Mouse (Mus musculus) limb, embryonic 10.5 days (tissue): ENCODE data around the gene Syp. TPM values are rescaled to one million over a fixed set of nuclear protein-coding genes. Genes with fewer than 3 reads are reported as not detected.

Experiments
- DNase-seq: peaks from one replicate; pipeline ENCODE4 v3.0.0-alpha.2; 2017; ENCODE audit warnings: low spot score
- H3K27ac ChIP-seq: fragments of 300-500 bp; sonication (generic); 2 replicates; pipeline ENCODE4 v1.5.1; 2016; ENCODE audit warnings: mild to moderate bottlenecking
- H3K27me3 ChIP-seq: fragments of 300-500 bp; sonication (generic); 2 replicates; pipeline ENCODE4 v1.6.1; 2016; ENCODE audit warnings: low read depth, mild to moderate bottlenecking; ENCODE audit not compliant: poor library complexity, severe bottlenecking
- H3K36me3 ChIP-seq: fragments of 300-500 bp; sonication (generic); 2 replicates; pipeline ENCODE4 v1.6.1; 2016; ENCODE audit warnings: mild to moderate bottlenecking, moderate library complexity
- H3K4me1 ChIP-seq: fragments of 300-500 bp; sonication (generic); 2 replicates; pipeline ENCODE4 v1.6.1; 2016
- H3K4me3 ChIP-seq: fragments of 300-500 bp; sonication (generic); 2 replicates; pipeline ENCODE4 v1.5.1; 2016; ENCODE audit warnings: mild to moderate bottlenecking, moderate library complexity
- H3K9me3 ChIP-seq: fragments of 300-500 bp; sonication (generic); replicated peaks from 2 replicates; pipeline ENCODE4 v1.6.1; 2016; ENCODE audit warnings: mild to moderate bottlenecking
- WGBS: fragments of 180-500 bp; shearing (Covaris S2); methylation state at CpG from one replicate; pipeline ENCODE4 v1.1.7; 2016; 5-methylcytosine and 5-hydroxymethylcytosine counted together
- polyA plus RNA-seq: library from polyadenylated mRNA; unstranded; fragments of >200 nt; fragmentation: Nextera tagmentation; extraction: Ambion mirVana; gene quantifications from 2 replicates; pipeline ENCODE4 v1.2.1, GENCODE M21; 2016

Syp gene
- polyA plus RNA-seq, 1 experiment from 2014 or later: 1.9 TPM

- H3K4me3 ChIP-seq: peak overlapping the region; percentile 49
- peak overlapping the region; percentile 80 for H3K27ac ChIP-seq
- peaks cover 12% of the 10 kb centered on the region for H3K4me1 ChIP-seq
- 11% methylated on average over 16 of the region's 19 CpGs for WGBS
- peak; percentile 67 for DNase-seq
- H3K27me3 ChIP-seq: no peaks in the 10 kb centered on the region
- H3K36me3 ChIP-seq: peaks cover 25% of the 10 kb centered on the region
- no peaks in the 10 kb centered on the region for H3K9me3 ChIP-seq
Observed at GRCm38 (mm10) chrX:7670390-7670881, 32.2 kb downstream of the Syp start.

- Histone ChIP-seq H3K4me1 (peaks cover 12% of the 10 kb centered on the region), H3K4me3 (peak within 1 kb of the TSS; percentile 49), H3K27ac (peak within 1 kb of the TSS; percentile 80), H3K9me3 (no peaks in the 10 kb centered on the region), H3K36me3 (peaks cover 25% of the 10 kb centered on the region), H3K27me3 (no peaks in the 10 kb centered on the region)
- WGBS: 20% methylated on average over 35 of the region's 36 CpGs
- DNase-seq: peak; percentile 50
Observed at GRCm38 (mm10) chrX:7670921-7671623, 32.8 kb downstream of the Syp start, which contains the start of gene Plp2. TSS of gene Plp2 (minus strand) at chrX:7671390.

- H3K4me3 ChIP-seq: no peak overlapping the region
- no peaks in the 10 kb centered on the region for H3K27me3 ChIP-seq
- no peak overlapping the region for H3K27ac ChIP-seq
- H3K9me3 ChIP-seq: no peaks in the 10 kb centered on the region
- peaks cover 9% of the 10 kb centered on the region for H3K36me3 ChIP-seq
- DNase-seq: no peak
- peaks cover 12% of the 10 kb centered on the region for H3K4me1 ChIP-seq
- 21% methylated on average over 6 of the region's 6 CpGs for WGBS
Observed at GRCm38 (mm10) chrX:7672739-7673138, 34.5 kb downstream of the Syp start.

- whole genome bisulfite sequencing: 26% methylated on average over 12 of the region's 12 CpGs
- Histone ChIP-seq H3K4me1 (peaks cover 12% of the 10 kb centered on the region), H3K27ac (peak overlapping the region; percentile 73; the same call in 1 of the 2 replicates), H3K9me3 (no peaks in the 10 kb centered on the region), H3K36me3 (peaks cover 8% of the 10 kb centered on the region), H3K4me3 (peak overlapping the region; percentile 40), H3K27me3 (no peaks in the 10 kb centered on the region)
- peak; percentile 33 for DNase-seq
Observed at GRCm38 (mm10) chrX:7673578-7674281, 35.5 kb downstream of the Syp start.

- H3K4me3 ChIP-seq: peak overlapping the region; percentile 40
- 27% methylated on average over 28 of the region's 28 CpGs for WGBS
- no peaks in the 10 kb centered on the region for H3K9me3 ChIP-seq
- peaks cover under 1% of the 10 kb centered on the region; the same call in 1 of the 2 replicates for H3K36me3 ChIP-seq
- no peaks in the 10 kb centered on the region for H3K27me3 ChIP-seq
- peak; percentile 43 for DNase-seq
- H3K4me1 ChIP-seq: peaks cover 12% of the 10 kb centered on the region
- peak overlapping the region; percentile 73 for H3K27ac ChIP-seq
Observed at GRCm38 (mm10) chrX:7674284-7675000, 36.2 kb downstream of the Syp start.

- 30% methylated on average over 10 of the region's 10 CpGs for WGBS
- Histone ChIP-seq H3K4me1 (peaks cover 12% of the 10 kb centered on the region), H3K27me3 (no peaks in the 10 kb centered on the region), H3K4me3 (peak overlapping the region; percentile 40), H3K36me3 (no peaks in the 10 kb centered on the region), H3K27ac (peak overlapping the region; percentile 73), H3K9me3 (no peaks in the 10 kb centered on the region)
- DNase-seq: no peak
Observed at GRCm38 (mm10) chrX:7675001-7675380, 36.7 kb downstream of the Syp start.

GRCm38 (mm10) chrX:7678986-7679385, 40.7 kb downstream of the Syp start:
- no peak overlapping the region for H3K27ac ChIP-seq
- H3K4me3 ChIP-seq: no peak overlapping the region
- DNase-seq: no peak
- H3K4me1 ChIP-seq: peaks cover 6% of the 10 kb centered on the region
- no peaks in the 10 kb centered on the region for H3K36me3 ChIP-seq
- 42% methylated on average over 3 of the region's 3 CpGs for WGBS
- peaks cover 4% of the 10 kb centered on the region; the same call in 1 of the 2 replicates for H3K27me3 ChIP-seq
- H3K9me3 ChIP-seq: no peaks in the 10 kb centered on the region

- Histone ChIP-seq H3K27ac (peak overlapping the region; percentile 36; the same call in 1 of the 2 replicates), H3K36me3 (no peaks in the 10 kb centered on the region)
- WGBS: 14% methylated on average over 27 of the region's 27 CpGs
Observed at GRCm38 (mm10) chrX:7679405-7680056, 41.3 kb downstream of the Syp start.

GRCm38 (mm10) chrX:7680057-7680412, 41.8 kb downstream of the Syp start:
- peaks cover 4% of the 10 kb centered on the region; the same call in 1 of the 2 replicates for H3K27me3 ChIP-seq
- H3K9me3 ChIP-seq: no peaks in the 10 kb centered on the region
- H3K4me1 ChIP-seq: no peaks in the 10 kb centered on the region
- peak overlapping the region; percentile 45 for H3K4me3 ChIP-seq
- H3K27ac ChIP-seq: peak overlapping the region; percentile 36; the same call in 1 of the 2 replicates
- no peak for DNase-seq
- no peaks in the 10 kb centered on the region for H3K36me3 ChIP-seq
- WGBS: 12% methylated on average over 12 of the region's 12 CpGs

More at GRCm38 (mm10) chrX:7679405-7680056, 41.3 kb downstream of the Syp start:
- Histone ChIP-seq H3K27me3 (peaks cover 4% of the 10 kb centered on the region; the same call in 1 of the 2 replicates), H3K4me3 (peak overlapping the region; percentile 45), H3K4me1 (0 out of 2 replicates have a peak, but pooled peaks cover under 1% of the 10 kb centered on the region), H3K9me3 (no peaks in the 10 kb centered on the region)
- peak; percentile 90 for DNase-seq

- WGBS: 67% methylated on average over 14 of the region's 14 CpGs
- no peak for DNase-seq
- H3K27me3 ChIP-seq: peaks cover 4% of the 10 kb centered on the region; the same call in 1 of the 2 replicates
- H3K36me3 ChIP-seq: no peaks in the 10 kb centered on the region
- H3K27ac ChIP-seq: peak within 1 kb of the TSS; percentile 36; the same call in 1 of the 2 replicates
- peak within 1 kb of the TSS; percentile 45 for H3K4me3 ChIP-seq
- no peaks in the 10 kb centered on the region for H3K9me3 ChIP-seq
- no peaks in the 10 kb centered on the region for H3K4me1 ChIP-seq
Observed at GRCm38 (mm10) chrX:7680864-7681263, 42.6 kb downstream of the Syp start, which contains the start of gene Magix. TSS of gene Magix (minus strand) at chrX:7681251.

- Histone ChIP-seq H3K9me3 (no peaks in the 10 kb centered on the region), H3K27ac (no peak overlapping the region), H3K4me3 (no peak overlapping the region), H3K36me3 (no peaks in the 10 kb centered on the region), H3K27me3 (no peaks in the 10 kb centered on the region), H3K4me1 (no peaks in the 10 kb centered on the region)
- 89% methylated on average over 2 of the region's 2 CpGs for WGBS
- DNase-seq: no peak
Observed at GRCm38 (mm10) chrX:7688321-7688720, 50.0 kb downstream of the Syp start.

- no peaks in the 10 kb centered on the region for H3K4me1 ChIP-seq
- WGBS: 67% methylated on average over 3 of the region's 3 CpGs
- no peaks in the 10 kb centered on the region for H3K36me3 ChIP-seq
- H3K9me3 ChIP-seq: no peaks in the 10 kb centered on the region
- DNase-seq: no peak
- no peak overlapping the region for H3K27ac ChIP-seq
- no peaks in the 10 kb centered on the region for H3K27me3 ChIP-seq
- no peak overlapping the region for H3K4me3 ChIP-seq
Observed at GRCm38 (mm10) chrX:7690486-7690885, 52.2 kb downstream of the Syp start.
